Mouse (Mus musculus) stomach, adult 2 months (tissue): ENCODE data around the gene Gzmb. TPM values are rescaled to one million over a fixed set of nuclear protein-coding genes. Genes with fewer than 3 reads are reported as not detected.

Source experiments
- polyA plus RNA-seq: library from polyadenylated mRNA; depleted of rRNA; stranded (reverse); fragments of >200 nt; gene quantifications from 2 replicates; pipeline ENCODE4 v1.2.3, GENCODE M21; 2012; rRNA removed

The Gzmb gene
- 0.08 and 0.09 TPM in 2 replicates for polyA plus RNA-seq

DNA sequence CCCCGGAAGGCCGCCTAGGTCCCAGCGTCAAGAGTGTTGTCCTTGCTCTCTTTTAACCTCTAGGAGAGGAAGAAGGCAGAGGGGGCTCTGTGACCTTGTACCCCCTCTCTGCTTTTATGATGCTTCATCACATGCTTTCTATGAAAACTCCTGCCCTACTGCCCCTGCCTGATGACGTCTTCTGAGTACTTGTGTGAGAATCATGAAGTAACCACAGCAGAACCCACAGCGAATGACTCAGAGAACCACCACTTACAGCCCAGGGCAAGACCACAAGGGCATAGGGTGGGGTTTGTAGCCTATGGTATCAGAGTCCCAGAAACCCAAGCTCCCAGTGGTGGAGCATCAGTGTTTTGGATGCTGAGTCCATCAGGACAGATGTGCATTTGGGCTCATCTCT is at the start of gene Gzmb:
TSS of gene Gzmb (minus strand) at position 108 of the 400 bp plus-strand sequence.

GRCm38 (mm10) chr14:56234556-56234955 is 27.5 kb downstream of the Gzmb start, which contains the start of gene Gzmc:
TSS of gene Gzmc (minus strand) at chr14:56234656.

DNA sequence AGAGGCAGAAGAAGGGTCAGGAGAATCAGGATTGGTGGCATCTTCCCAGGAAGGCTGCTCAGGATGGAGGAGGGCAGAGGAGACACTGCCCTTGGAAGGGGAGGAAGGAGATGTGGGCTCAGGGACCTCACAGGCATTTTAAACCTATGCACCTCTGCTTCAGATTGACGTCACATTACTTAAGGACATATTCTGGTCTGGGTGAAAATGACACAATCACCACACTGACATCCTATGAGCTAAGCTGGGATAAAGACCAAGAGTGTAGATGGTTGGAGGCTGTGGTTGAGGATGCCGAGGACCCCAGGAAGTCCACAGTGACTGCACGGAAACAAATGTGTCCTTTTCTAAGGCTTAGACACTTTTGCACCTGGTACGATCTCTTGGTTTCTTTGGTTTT is 50.7 kb downstream of the Gzmb start, which contains the start of gene Gzmf:
TSS of gene Gzmf (minus strand) at position 101 of the 400 bp plus-strand sequence.

Other genes with a start within 250 kb of the Gzmb start
- gene Mcpt1, start 244.3 kb downstream of the Gzmb start, polyA plus RNA-seq = 16.9 and 47.6 TPM in 2 replicates
- not detected in 2 replicates for gene Mcpt9, start 231.8 kb downstream of the Gzmb start, polyA plus RNA-seq
- 7.9 and 8.6 TPM in 2 replicates for gene Mcpt2, start 220.2 kb downstream of the Gzmb start, polyA plus RNA-seq
- gene Mcpt4, start 199.9 kb downstream of the Gzmb start, polyA plus RNA-seq = 1.5 and 2.9 TPM in 2 replicates
- not detected in 2 replicates for gene Mcpt8, start 177.0 kb downstream of the Gzmb start, polyA plus RNA-seq
- gene Ctsg, start 159.7 kb downstream of the Gzmb start, polyA plus RNA-seq = not detected in 2 replicates
- not detected in 2 replicates for gene Gzme, start 141.6 kb downstream of the Gzmb start, polyA plus RNA-seq
- not detected in 2 replicates for gene Gzmd, start 129.7 kb downstream of the Gzmb start, polyA plus RNA-seq
- not detected in 2 replicates for gene Gzmg, start 102.7 kb downstream of the Gzmb start, polyA plus RNA-seq
- gene Gzmn, start 87.7 kb downstream of the Gzmb start, polyA plus RNA-seq = not detected in 2 replicates
- gene Gzmf, start 50.8 kb downstream of the Gzmb start, polyA plus RNA-seq = not detected in 2 replicates
- not detected in 2 replicates for gene Gzmc, start 27.6 kb downstream of the Gzmb start, polyA plus RNA-seq
- 0.25 TPM in 1 of 2 replicates, not detected in the other for gene Atp12a, start 102.8 kb upstream of the Gzmb start, polyA plus RNA-seq
- gene Rnf17, start 140.3 kb upstream of the Gzmb start, polyA plus RNA-seq = not detected in 2 replicates